Mouse (Mus musculus): ENCODE results near the gene Smim8.

Gene Smim8

DNA sequence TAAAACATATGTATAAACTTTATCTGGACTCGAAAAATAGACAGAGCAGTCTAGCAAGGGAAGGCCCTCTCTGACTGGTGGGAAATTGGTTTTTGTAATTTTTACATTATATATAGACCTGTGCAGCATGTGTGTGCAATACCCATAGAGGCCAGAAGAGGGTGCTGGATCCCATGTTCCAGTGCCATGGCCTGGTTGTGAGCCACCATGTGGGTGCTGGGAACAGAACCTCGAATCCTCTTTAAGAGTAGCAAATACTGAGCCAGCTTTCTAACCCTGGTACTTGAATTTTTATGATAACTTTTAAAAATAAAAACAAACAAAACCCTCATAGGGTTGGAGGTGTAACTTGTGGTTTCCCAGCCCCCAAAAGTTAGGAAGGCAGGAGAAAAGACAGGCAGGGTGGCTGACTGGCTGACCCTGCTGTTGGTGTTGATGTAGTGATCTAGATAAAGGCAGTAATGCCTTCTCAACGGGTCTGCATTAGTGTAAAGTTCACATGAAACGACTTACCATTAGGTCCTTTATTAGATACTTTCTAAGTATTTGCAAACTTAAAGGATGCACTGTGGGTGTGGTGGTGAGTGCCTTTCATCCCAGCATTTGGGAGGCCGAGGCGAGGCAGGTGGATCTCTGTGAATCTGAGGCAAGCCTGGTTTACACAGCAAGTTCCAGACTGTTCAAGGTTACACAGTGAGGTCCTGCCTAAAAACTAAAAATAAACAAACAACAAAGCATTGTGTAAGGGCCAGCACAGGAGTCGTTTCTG, 57.9 kb downstream of the Smim8 start:
- no peak for DNase-seq (ENCODE audit: low spot score in 2 of 2)

DNA sequence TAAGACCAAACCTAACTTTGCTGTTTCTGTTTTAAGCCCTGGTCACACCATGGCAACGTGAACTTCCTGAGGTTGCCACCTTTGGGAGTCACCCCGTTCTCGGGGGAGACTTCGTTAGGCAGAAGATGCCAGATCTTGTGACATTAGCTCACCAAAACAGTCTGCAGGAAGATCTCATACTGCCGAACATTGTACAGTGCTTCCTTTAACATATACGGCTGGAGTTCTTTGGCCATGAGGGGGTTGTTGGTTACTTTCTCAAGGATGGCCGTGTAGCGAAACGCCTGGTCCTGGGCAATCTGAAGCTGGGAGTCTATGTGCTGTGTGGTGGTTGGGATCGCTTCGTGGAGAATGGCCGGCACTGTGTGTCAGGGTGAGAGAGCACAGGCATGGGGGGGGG, 58.8 kb downstream of the Smim8 start:
- DNase-seq (ENCODE audit: low spot score in 2 of 2): no peak
